Mouse (Mus musculus) heart, postnatal 10 days (tissue): Measurements from ENCODE around the gene Itpr2. TPM values are rescaled to one million over a fixed set of nuclear protein-coding genes. Genes with fewer than 3 reads are reported as not detected.

ENCODE experiments used
- DNase-seq, 2 experiments: peaks; one replicate each; pipeline ENCODE4 v3.0.0; 2021
- intact Hi-C: fragments of 180-260 bp; cut with DNase I; formaldehyde crosslinking; loops from one replicate; pipeline ENCODE4 v1.15.1; 2025
- total RNA-seq, 2 experiments: library from RNA; stranded (reverse); gene quantifications; 2 replicates each; pipeline ENCODE4 v1.2.3; 2021

Gene Itpr2
- total RNA-seq, 2 experiments from 2014 or later: 31.5 to 41.9 TPM

DNA sequence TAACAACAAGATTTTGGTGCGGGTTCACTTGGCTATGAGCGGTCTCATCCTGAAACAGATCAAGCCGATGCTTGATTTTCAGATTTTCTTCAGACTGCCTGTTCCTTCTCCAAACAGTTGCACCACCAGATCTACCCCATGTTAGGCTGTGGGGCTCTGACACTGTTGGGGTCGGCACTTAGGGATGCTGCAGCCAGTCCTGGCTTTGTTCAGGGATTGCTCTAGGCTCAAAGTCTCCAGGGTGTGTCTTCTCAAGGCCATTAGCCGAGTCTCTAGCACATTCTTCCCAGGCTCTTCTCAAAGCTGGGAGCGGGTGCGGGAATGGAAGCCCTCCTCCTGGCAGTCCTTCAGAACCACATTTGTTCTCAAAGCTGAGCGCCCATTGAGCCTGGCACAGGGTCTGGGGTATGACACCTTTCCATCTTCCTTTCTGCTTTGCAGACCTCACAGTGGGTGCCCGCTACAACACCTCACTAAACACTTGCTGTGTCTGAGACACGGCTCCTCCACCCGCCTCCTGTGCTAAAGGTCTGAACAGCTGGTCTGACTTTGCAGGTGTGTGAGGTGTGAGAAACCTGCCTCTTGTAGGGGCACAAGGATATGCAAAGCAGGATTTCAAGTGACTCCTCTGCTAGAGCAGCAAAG lies 217.0 kb downstream of the Itpr2 start:
- intact Hi-C loops: no loop called here
- DNase-seq: no peak

DNA sequence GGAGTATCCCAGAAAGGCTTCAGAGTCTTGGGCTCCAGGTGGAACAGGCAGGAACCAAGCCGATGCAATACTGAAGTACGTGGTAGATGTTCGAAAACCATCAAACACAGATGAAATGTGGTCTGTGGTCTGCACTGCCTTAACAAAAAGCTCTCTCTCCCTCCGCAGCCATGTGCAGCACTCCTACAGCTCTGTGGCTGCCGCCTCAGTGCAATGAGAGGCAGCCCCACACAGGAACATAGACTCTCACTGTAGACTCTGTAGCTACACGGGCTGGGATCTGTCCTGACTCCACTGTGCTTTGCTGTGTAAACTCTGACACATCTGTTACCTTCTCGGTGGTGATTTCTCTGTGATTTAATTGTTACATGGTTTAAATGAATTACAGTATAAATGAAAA lies 218.0 kb downstream of the Itpr2 start:
- intact Hi-C loops: no loop called here

DNA sequence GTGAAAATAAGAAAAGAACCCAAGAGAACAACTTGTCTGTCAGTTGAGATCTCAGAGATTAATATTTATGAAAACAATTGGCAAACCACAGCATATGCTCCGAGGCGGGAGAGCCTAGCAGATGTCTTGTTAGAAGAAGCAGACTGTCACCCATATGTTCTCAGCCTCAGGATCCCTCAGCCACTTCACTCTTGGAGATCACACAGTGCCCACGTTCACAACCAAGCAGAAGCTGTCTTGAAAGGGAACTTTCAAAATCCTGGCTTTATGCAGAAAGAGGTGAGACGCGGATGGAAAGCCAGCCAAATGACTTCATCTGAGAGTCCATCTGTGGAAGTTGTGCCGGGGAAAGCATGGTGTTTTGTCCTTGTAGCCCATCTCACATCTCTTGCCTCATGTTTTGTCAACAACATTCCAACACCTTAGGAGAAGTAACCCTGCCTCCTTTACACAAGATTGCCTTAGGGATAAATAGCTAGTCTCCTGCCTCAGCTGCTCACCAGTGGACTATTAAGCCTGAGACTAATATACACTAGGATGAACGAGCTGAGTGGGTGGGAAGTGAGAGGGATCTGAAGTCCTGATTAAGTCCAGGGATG lies 219.9 kb downstream of the Itpr2 start:
- DNase-seq: no peak
- intact Hi-C loops: no loop called here

More for the DNA sequence above, 218.0 kb downstream of the Itpr2 start:
- DNase-seq: no peak

DNA sequence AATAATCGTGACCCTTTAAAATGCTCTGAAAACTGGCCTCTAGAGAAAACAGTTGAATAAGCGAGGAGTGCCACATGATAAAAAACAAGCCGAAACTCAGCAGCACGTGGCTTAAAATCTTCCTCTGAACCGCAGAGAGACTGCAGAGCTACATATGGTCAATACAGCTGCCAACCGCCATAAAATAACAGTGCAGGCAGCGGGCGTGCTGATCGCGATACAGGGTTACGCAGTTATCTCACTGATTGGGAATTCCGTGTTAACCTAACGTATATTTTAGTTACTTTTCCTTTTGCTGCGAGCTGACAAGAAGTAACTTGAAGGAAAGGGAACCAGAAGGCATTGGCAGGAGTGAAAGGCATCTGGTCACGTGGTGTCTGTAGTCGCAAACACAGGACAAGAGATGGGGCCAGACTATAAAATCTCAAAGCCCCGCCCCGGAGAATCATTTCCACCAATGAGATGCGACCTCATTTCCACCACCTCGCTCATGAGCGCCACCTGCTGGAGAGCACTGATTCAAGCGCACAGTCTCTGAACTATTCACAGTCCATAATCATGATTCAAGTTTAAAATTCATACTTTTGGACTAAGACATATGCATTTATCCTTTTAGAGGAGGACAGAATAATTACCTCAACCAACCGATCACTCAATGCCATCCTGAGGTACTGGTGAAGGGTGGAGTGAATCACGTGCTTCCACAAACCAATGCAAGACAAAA lies 220.7 kb downstream of the Itpr2 start:
- peak in 1 of 2 experiments; percentile 57 for DNase-seq
- intact Hi-C loops: no loop called here

DNA sequence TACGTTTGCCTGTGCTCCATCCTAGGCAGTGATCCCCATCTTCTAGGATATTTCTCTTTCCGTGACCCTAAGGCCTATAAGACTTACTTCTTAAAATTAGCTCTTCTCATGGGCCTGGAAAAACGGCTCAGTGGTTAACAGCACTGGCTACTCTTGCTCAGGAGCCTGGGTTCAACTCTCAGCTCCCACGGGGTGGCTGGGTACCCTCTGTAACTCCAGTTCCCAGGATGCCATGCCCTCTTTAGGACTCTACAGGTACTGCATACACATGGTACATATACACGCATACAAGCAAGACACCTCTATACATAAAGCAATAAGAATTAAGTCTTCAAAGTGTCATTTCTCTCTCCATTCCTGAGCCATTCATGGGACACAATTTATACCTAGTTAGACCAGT lies 228.8 kb downstream of the Itpr2 start:
- intact Hi-C loops: loop anchor here (5.0 to 10.0 kb wide), 2 partner anchors 106 to 318 kb away; no protein-coding TSS in a partner anchor
- no peak for DNase-seq

DNA sequence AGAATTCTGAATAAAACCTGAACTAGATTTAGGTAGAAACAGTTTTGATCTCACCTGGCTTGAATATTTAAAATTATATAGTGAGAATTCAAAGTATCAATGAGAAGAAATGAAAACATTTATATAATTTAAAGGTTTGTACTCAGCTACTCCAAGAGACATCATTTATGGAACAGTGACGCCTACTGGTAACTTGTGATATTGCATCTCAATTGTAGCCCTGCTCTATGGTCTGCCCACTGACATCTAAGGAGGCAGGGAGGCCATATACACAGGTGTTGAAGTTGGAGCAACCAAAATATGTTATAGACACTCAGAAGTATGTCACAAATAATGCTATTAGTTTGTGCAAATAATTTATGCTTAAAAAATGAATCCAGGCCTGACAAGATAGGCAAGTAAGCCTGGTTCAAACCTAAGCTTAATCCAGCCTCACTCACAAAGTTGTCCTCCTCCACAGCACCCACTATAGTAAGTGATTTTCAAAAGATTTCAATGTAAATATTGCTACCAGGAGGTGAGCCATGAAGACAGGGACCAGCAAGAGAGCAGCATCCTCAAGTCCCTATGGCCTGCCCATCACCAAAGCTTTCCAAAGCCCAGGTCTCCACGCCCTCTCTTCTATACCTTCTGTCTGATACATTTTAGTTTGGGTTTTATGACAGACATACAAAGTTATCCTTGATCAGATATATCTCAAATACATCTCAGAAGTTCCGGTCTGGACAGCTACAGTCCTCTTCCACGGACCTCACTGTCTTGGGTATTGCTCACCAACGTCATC lies 229.6 kb downstream of the Itpr2 start:
- intact Hi-C loops: loop anchor here (1.0 to 10.0 kb wide), 4 partner anchors 105 to 442 kb away; no protein-coding TSS in a partner anchor
- peak; percentile 79 to 87 for DNase-seq

DNA sequence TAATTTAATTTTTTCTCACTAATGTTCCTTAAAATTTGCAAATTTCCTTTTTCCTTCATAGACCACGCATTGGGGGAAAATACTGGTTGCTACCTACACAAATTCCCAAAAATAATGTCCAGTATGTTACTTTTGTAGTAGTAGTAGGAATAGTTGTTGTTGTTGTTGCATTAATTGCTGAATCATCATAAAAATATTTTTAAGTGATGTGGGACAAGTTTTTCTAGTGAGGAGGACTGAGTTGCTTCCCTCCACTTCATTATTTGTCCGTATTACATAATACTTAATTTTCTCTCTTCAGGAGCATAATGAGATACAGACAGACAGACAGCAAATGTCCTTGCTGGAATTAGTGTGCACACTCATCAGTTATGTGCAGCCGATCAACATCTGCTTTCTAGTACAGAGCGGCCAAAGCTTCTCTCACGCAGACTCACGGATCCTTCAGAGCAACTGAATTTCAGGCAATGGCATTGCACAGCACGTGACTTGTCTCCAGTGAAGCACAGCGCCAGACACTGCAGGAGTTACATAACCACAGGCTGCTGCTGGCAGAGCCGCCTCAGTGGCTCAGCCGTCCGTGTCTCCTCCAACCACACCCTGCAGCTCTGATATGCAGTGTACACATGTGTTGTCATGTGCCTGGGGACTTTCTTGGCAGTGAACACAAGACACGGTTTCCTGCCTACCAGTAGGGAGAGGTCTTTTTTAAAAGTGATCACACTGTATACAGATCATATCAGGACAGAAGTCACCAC lies 231.1 kb downstream of the Itpr2 start:
- DNase-seq: peak; percentile 90 to 91
- intact Hi-C loops: loop anchor here (5.0 to 10.0 kb wide), 2 partner anchors 104 to 316 kb away; no protein-coding TSS in a partner anchor

DNA sequence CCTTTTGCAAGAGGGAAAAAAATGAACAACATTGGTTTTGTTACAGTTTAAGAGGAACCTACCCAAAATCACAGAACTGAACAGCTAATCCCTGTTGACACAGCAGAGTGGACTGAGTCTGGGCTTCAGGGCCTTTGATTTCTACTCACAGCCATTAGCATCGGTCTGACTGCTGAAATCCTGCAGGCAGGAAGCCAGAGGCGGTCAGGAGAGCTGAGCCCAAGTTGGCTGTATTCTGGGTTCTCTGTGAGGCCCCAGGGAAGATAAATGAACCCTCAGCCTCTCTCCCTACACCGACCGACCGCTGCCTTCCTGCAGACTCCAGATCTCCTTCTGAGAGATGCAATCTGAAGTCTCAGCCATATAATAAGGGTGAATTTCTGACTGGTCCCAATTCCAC lies 231.9 kb downstream of the Itpr2 start:
- intact Hi-C loops: loop anchor here (5.0 to 10.0 kb wide), 2 partner anchors 103 to 315 kb away; no protein-coding TSS in a partner anchor
- peak; percentile 78 to 79 for DNase-seq

DNA sequence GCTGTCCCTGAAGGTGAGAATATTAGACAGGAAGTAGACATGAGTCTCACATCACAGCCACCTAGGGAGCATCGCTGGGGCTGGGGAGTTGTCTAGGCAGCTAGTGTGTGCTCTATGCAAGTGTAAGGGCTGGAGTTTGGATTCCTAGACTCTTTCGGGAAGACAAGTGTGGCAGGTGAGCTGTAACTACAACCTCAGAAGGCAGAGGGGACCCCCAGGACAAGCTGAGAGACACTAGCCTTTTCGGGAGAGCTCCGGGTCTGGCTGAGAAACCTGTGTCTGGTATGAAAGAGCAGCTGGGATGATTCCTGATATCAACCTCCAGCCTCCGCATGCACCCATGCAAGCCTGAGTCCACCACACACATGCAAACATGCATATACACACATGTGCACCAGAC lies 232.7 kb downstream of the Itpr2 start:
- intact Hi-C loops: no loop called here

DNA sequence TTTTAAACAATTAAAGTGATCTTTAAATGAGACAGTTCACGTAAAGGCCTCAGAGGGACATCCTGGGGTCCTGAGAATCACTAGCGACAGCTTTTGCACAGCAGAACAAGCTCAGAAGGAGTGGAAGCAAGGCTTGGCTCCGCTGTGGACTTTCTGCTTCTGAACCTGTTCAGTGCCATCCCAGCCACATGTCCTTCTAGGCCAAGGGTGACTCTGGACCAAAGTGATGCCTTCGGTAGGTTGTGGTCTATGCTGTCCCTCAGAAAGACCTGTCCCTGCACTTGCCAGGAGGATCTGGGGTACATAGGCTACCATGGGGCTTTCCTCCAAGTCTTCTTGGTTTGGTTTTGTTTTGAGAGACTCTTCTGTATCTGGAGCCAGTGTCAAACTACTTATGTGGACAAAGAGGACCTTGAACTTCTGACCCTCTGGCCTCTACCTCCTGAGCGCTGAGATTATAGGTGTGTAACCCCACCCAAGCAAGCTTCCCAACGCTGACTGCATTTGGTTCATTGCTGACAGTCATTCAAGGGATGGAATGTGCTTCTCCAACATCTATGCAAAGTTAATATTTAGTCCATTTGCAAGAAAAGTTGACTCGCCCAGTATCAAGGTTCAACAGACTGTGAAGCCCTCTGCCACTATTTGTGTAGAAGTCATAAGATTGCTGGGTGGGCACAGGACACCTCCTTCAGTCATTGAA lies 241.2 kb downstream of the Itpr2 start:
- intact Hi-C loops: no loop called here
- DNase-seq: no peak

More for the DNA sequence above, 232.7 kb downstream of the Itpr2 start:
- DNase-seq: no peak

DNA sequence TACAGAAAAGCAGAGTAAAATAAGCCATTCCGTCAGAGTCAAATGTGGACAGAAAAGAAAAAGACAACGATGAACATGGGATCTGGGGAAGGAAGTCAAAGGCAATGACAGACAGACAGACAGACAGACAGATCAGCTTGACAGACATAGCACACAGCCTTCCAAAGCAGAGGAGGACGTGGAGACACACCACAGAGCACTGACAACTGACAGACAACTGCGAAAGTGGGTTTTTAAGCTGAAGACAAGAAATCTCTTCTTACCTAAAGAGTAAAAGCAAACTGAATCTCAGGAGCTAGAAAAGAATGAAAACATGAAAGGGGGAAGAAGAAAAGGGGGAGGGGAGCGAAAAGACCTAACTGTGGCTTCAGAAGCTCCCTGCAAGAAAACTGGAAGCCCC lies 243.3 kb downstream of the Itpr2 start:
- intact Hi-C loops: no loop called here
- no peak for DNase-seq

DNA sequence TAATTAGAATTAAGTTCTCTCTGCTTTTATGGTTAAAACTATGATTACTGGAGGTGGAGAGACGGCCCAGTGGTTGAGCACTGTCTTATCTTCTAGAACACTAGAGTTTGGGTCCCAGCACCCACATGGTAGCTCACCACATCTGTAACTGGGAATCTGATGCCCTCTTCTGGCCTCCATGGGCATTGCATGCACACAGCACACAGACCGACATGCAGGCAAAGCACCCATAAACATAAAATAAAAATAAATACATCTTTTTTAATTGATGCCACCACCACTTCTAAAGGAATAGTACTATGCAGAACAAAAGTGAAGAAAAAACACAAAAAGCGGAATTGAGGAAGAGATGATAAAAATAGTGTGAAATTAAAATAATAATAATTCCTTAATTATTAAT lies 243.8 kb downstream of the Itpr2 start:
- intact Hi-C loops: no loop called here
- no peak for DNase-seq

DNA sequence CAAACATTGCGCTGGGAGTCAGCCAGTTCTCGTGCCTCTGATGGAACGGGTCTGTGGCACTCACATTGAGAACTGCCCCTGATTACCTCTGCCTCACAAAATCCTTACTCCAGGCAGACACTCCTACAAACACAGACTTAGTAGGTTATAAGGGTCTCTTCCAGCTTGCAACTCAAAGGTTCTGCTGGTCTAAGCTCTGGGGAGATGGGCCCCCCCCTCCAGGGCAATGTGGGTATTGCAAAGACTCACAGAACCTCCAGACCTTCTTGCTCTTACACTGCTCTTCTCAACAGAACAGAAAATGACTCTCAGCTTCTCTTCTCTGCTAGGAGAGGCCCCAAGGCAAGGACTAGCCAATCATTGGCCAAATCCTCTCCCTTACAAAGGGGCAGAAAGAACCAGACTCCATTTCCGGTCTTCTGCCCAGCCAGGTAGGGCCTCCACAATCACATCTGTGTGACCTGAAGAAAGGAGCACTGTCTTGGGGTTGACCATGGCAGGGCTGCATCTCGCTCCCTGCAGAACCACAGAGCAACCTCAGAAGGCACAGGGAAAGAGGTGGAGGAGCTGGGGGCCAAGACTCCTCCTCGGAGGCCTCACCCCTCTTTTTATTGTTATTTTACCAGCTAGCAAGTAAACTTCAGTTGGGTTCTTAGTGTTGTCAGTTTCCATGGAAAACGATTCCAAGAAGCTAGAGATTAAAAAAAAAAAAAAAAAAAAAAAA lies 244.9 kb downstream of the Itpr2 start:
- intact Hi-C loops: no loop called here

DNA sequence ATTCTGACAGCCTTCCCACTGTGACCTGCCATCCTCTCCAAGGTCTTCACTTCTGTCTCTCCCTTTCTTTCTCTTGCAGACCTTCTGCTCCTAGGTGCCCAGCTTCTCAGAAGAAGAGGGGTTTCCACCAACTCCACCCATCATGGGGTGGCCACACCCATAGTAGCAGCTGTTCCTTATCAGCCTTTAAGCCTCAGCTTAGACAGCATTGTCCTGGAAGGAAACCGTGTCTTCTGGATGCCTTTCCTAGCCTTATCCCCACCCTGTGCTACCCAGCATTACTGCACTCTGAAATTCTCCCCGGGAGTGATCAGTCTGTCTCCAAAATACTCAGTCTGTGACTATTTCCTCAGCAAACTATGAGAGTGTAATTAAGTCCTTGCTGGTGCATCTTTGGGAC lies 245.6 kb downstream of the Itpr2 start:
- DNase-seq: peak; percentile 35 to 40
- intact Hi-C loops: no loop called here

More for the DNA sequence above, 244.9 kb downstream of the Itpr2 start:
- DNase-seq: peak in 1 of 2 experiments; percentile 25

DNA sequence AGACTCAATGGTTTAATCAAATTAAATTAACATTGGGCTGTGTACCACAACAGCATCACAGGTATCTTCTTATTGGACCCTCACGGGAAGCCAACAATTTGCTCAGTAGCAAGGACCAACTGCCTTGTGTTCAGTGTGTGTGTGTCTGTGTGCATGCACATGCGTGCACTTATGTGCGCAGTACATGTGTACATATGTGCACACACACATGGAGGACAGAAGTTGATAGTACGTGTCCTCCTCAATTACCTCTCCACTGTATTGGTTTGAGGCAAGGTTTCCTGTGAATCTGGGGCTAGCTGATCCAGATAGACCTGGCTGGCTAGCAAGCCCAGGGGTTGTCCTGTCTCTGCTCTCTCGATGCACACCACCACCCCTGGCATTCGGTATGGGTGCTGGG lies 246.4 kb downstream of the Itpr2 start:
- DNase-seq: no peak
- intact Hi-C loops: no loop called here

DNA sequence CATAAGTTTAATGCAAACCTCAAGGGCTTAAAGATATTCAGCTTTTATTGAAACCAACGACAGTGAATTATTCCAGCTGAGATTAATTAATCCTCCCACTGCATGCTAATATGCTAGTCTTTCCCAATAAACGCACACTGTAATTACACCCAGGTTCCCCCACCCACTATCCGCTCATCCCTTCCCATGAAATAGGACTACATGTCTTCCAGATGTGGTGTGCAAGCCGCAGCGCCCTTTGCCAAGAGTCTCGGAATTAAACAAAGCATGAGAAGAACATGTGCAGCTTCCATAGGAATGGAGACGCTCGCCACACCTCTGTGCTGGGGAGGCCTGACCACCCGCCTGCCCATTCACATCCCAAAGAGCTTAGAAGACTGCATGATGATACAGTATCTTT lies 247.1 kb downstream of the Itpr2 start:
- DNase-seq: no peak
- intact Hi-C loops: no loop called here

DNA sequence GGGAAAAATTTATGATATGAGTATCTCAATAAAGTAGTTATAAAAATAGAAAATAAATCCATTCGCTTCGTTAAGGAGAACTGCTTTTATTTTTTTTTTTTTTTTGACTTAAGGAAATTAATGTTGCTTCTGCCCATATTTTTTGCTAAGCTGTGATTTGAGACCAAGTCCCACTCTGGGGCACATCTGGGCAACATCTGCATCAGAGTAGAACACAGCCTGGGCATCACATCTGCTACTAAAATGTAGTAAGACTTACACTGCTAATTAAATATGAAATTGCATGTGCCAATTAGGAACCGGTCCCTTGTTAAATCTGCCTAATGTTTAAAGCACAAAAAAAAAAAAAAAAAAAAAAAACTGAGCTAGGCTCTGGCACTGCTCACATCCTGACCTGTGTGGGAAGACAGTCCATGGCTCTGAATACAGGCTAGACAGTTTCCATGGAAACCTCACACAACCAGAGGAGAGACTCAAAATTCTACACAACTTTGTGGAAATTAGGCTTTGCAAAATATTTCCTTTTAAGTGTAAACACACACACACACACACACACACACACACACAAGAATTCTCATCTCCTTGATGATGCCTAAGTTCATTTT lies 247.7 kb downstream of the Itpr2 start:
- DNase-seq: no peak
- intact Hi-C loops: no loop called here

DNA sequence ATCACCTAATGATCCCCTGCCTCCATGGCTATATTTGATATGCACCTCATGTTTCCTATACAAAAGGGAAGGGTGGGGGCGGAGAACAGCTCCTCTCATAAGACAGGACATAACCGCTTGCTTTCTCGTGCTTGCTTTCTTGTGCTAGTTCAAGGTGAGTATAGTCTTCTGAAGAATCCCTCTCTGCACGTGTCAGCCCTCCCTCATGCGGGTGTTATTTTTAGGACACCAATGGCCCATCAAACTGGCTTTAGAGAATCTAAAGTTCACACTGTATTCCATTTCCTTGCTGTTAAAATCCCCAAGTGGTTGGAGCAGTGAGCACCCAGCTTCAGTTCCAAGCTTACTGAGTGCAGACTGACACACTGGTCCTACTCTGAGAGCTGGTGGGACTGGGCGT lies 252.9 kb downstream of the Itpr2 start:
- no peak for DNase-seq
- intact Hi-C loops: no loop called here
